Mouse (Mus musculus): ENCODE measurements around the gene Stx4a. TPM values are rescaled to one million over a fixed set of nuclear protein-coding genes. Genes with fewer than 3 reads are reported as not detected.
A peak's percentile ranks its signal among the peaks of the same experiment; 100 is the strongest.
"Not testable (repeated sequence)": the region's sequence is repeated elsewhere in the genome, so short reads cannot be mapped to it uniquely, and the experiment has no call there.

Gene Stx4a
- polyA plus RNA-seq (2015; fragmentation: Nextera tagmentation; extraction: Ambion mirVana), result 11.8 TPM in 2 replicates

DNA sequence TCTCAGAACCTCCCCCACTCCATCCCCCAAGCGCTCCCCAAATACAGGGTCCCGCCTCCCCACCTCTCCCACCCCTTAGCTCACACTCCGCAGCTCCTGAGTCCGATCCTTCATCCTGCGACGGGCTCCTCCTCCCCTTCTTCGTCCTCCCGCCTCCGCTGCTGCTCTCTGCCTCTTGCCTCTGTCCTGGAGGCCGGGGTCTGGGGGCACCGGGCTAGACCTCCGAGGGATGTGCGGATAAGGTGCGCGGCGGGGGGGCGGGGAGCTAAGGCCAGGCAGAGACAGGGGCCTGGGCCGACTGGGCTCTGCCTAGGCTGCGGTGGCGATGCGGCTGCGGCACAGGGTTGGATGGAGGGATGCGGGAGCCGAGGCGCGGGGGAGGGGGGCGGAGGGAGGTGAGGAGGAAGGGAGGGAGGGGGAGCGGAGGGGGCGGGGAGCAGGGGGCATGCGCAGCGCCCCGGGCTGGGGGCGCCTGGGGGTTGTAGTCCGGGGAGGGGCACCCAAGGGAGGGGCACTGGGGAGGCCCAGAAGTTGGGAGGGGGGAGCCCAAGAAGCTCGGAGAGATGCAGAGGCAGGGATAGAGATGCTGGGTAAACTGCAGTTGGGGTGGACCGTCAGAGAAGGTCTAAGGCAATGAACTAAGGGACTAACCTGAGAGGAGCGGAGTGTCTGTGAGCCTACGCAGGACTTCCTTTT, at the start of gene Stx4a, which contains the start of gene Stx1b:
Gene Stx4a (plus strand): TSS at position 119 of the 696 bp plus-strand sequence.
Gene Stx1b (minus strand): TSS at position 374 of the 696 bp plus-strand sequence.
- Histone ChIP-seq H3K36me3 (ENCODE audit: control insufficient read depth, insufficient read depth) (no peaks in the 10 kb centered on the region), H3K27me3 (ENCODE audit: control insufficient read depth, insufficient read depth, low read depth, low read length) (peaks cover 9% of the 10 kb centered on the region), H3K4me2 (ENCODE audit: low read depth, low read length) (peak within 1 kb of the TSS; percentile 31), H3K9me3 (replicated peaks; ENCODE audit: control insufficient read depth, low read length) (no peaks in the 10 kb centered on the region), H3K4me3 (ENCODE audit: low read depth, low read length) (peak within 1 kb of the TSS; percentile 25; the same call in 1 of the 2 replicates), H3K9ac (ENCODE audit: low read depth, low read length) (no peak within 1 kb of the TSS), H3K27ac (ENCODE audit: low read length) (no peak within 1 kb of the TSS), H3K4me1 (ENCODE audit: control insufficient read depth, low read depth, low read length) (no peaks in the 10 kb centered on the region)
- 14% methylated on average over 36 of the region's 38 CpGs for WGBS (ENCODE audit: insufficient replicate concordance)
- no peak for ATAC-seq (ENCODE audit: low read depth)

DNA sequence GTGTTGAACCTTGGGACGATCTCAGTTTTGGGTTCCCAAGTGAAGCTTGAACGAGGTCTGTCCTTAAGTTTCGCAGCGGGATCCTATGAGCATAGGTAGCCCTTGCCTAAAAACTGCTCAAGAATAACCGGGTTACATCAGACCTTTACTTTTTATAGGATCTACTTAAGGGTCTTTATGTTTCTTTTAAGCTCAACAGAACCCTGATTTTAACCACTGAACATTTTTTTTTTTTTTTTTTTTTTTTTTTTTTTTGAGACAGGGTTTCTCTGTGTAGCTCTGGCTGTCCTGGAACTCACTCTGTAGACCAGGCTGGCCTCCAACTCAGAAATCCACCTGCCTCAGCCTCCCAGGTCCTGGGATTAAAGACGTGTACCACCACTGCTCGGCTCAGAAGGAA, 48.3 kb upstream of the Stx4a start:
- not testable (repeated sequence) for H3K27me3 ChIP-seq (ENCODE audit: control insufficient read depth, insufficient read depth, low read depth, low read length); H3K27ac ChIP-seq (ENCODE audit: low read length); H3K36me3 ChIP-seq (ENCODE audit: control insufficient read depth, insufficient read depth); H3K9me3 ChIP-seq (replicated peaks; ENCODE audit: control insufficient read depth, low read length); ATAC-seq (ENCODE audit: low read depth)
- H3K9ac ChIP-seq (ENCODE audit: low read depth, low read length), result peak overlapping the region; percentile 88
- H3K4me1 ChIP-seq (ENCODE audit: control insufficient read depth, low read depth, low read length), result peaks cover 36% of the 10 kb centered on the region
- H3K4me2 ChIP-seq (ENCODE audit: low read depth, low read length), result peak overlapping the region; percentile 84
- 71% methylated on average over 7 of the region's 7 CpGs for WGBS (ENCODE audit: insufficient replicate concordance)
- H3K4me3 ChIP-seq (ENCODE audit: low read depth, low read length), result peak overlapping the region; percentile 83

DNA sequence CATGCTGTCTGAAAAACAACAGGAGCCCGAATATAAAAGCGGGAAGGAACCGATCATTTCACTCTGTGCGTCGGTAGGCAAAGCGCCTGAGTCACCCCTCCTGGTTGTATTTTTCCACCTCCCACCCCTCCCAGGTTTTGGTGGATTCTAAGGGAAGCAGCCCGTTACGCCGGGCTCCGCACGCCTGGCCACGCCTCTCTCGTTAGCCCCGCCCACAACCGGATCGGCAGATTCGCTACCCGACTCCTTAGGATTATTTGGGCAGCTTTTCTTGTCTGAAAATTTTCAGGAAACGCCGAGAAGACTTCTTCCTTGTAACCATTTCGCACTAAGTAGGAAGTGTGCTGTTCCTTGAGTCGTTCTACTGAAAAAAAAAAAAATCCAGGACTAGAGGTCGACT, 47.7 kb upstream of the Stx4a start, which contains the start of gene Setd1a:
Gene Setd1a (plus strand): TSS at position 245 of the 400 bp plus-strand sequence.
- Histone ChIP-seq H3K36me3 (ENCODE audit: control insufficient read depth, insufficient read depth) (peaks cover 13% of the 10 kb centered on the region), H3K4me1 (ENCODE audit: control insufficient read depth, low read depth, low read length) (peaks cover 30% of the 10 kb centered on the region), H3K4me2 (ENCODE audit: low read depth, low read length) (peak within 1 kb of the TSS; percentile 84), H3K9ac (ENCODE audit: low read depth, low read length) (peak within 1 kb of the TSS; percentile 88), H3K27ac (ENCODE audit: low read length) (peak within 1 kb of the TSS; percentile 96), H3K9me3 (replicated peaks; ENCODE audit: control insufficient read depth, low read length) (no peaks in the 10 kb centered on the region), H3K4me3 (ENCODE audit: low read depth, low read length) (peak within 1 kb of the TSS; percentile 83), H3K27me3 (ENCODE audit: control insufficient read depth, insufficient read depth, low read depth, low read length) (no peaks in the 10 kb centered on the region)
- 0% methylated on average over 23 of the region's 23 CpGs for WGBS (ENCODE audit: insufficient replicate concordance)
- ATAC-seq (ENCODE audit: low read depth), result peak; percentile 58

DNA sequence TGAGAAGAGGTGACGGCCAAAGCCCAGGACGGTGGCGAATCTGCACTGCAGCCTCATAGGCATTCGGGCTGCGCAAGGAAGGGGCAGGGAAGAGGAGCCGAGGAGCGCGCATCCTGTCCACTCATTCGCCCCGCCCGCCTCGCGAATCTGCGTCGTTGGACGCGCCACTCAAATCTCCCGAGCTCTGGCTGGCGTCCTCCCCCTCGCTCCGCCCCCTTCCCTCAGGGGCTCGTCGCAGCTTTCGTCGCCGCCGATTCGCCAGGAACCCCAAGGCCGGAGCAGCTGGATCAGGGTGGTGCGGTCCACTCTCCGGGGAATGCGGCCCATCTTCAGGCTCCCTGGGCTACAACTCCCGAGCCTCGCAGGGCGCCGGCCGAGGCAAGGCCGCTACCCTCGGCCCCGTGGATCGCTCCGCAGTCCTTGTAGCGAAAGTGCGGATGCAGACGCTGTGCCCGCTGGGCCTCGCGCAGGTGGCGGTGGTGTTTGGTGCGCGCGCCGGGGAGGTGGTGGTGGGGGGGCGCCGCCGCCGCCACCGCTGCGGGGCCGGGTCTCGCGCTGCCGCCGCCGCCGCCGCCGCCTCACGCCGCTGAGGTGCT, 47.1 kb upstream of the Stx4a start:
- Histone ChIP-seq H3K4me1 (ENCODE audit: control insufficient read depth, low read depth, low read length) (peaks cover 26% of the 10 kb centered on the region), H3K4me2 (ENCODE audit: low read depth, low read length) (peak overlapping the region; percentile 84), H3K4me3 (ENCODE audit: low read depth, low read length) (peak overlapping the region; percentile 83), H3K27ac (ENCODE audit: low read length) (peak overlapping the region; percentile 96), H3K9me3 (replicated peaks; ENCODE audit: control insufficient read depth, low read length) (no peaks in the 10 kb centered on the region), H3K36me3 (ENCODE audit: control insufficient read depth, insufficient read depth) (peaks cover 13% of the 10 kb centered on the region), H3K27me3 (ENCODE audit: control insufficient read depth, insufficient read depth, low read depth, low read length) (no peaks in the 10 kb centered on the region), H3K9ac (ENCODE audit: low read depth, low read length) (peak overlapping the region; percentile 88)
- WGBS (ENCODE audit: insufficient replicate concordance), result under 1% methylated on average over 60 of the region's 70 CpGs
- ATAC-seq (ENCODE audit: low read depth), result peak; percentile 91

DNA sequence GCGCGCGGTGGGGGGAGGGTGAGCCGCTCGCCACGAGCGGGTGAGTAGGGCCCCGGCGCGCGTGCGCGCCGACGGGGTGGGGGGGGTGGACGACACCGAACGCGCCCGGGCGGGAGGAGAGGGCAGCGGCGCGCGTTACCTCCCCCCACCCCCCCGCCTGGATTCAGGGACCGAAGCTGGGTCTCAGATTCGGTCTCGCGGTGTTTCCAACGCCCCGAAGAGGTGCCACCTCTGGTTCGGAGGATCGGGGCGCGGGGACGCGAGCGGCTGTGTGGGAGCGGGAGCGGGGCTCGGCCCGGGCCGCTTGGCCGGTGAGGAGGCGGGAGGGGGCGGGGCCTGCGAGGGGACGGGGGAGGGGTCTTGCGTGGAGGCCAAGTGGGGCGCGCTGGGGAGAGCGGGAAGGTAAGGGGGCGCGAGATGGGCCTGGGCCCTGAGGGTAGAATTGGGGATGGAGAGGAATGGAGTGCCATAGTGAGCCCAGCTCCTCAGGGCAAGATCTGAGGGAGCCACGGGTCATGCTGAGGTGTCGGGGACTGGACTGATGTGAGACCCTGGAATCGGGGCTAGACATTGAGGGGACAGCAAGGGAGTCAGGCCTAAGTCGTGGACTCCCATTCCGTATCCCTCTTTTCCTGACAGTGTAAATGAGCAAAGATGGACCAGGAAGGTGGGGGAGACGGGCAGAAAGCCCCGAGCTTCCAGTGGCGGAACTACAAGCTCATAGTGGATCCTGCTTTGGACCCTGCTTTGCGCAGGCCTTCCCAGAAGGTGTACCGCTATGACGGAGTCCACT, 46.4 kb upstream of the Stx4a start:
- peak overlapping the region; percentile 88 for H3K9ac ChIP-seq (ENCODE audit: low read depth, low read length)
- peak overlapping the region; percentile 83 for H3K4me3 ChIP-seq (ENCODE audit: low read depth, low read length)
- H3K9me3 ChIP-seq (replicated peaks; ENCODE audit: control insufficient read depth, low read length), result no peaks in the 10 kb centered on the region
- WGBS (ENCODE audit: insufficient replicate concordance), result 3% methylated on average over 40 of the region's 66 CpGs
- peak; percentile 46 for ATAC-seq (ENCODE audit: low read depth)
- H3K4me1 ChIP-seq (ENCODE audit: control insufficient read depth, low read depth, low read length), result peaks cover 21% of the 10 kb centered on the region
- no peaks in the 10 kb centered on the region for H3K27me3 ChIP-seq (ENCODE audit: control insufficient read depth, insufficient read depth, low read depth, low read length)
- peaks cover 17% of the 10 kb centered on the region for H3K36me3 ChIP-seq (ENCODE audit: control insufficient read depth, insufficient read depth)
- peak overlapping the region; percentile 96 for H3K27ac ChIP-seq (ENCODE audit: low read length)
- H3K4me2 ChIP-seq (ENCODE audit: low read depth, low read length), result peak overlapping the region; percentile 84

DNA sequence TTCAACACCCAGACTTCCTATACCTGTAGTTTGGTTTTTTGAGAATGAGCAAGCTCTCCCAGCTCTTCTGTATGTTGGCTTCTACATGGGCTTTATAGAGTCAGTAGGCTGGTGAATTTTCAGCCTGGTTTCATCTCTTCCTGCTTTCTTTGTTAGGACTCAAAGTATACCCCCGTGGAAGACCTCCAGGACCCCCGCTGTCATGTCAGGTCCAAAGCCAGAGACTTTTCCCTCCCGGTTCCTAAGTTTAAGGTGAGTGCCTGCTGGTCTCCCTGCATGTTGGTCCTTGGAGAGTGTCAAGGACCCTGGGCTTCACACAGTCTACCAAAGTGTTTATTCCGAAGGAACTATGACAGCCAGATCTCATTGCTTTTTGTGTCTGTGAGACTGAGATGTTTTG, 45.7 kb upstream of the Stx4a start:
- peak overlapping the region; percentile 88 for H3K9ac ChIP-seq (ENCODE audit: low read depth, low read length)
- 78% methylated on average over 4 of the region's 4 CpGs for WGBS (ENCODE audit: insufficient replicate concordance)
- H3K9me3 ChIP-seq (replicated peaks; ENCODE audit: control insufficient read depth, low read length), result no peaks in the 10 kb centered on the region
- no peak for ATAC-seq (ENCODE audit: low read depth)
- H3K4me1 ChIP-seq (ENCODE audit: control insufficient read depth, low read depth, low read length), result peaks cover 21% of the 10 kb centered on the region
- no peak overlapping the region; the same call in 1 of the 2 replicates for H3K27ac ChIP-seq (ENCODE audit: low read length)
- H3K4me3 ChIP-seq (ENCODE audit: low read depth, low read length), result peak overlapping the region; percentile 83
- H3K4me2 ChIP-seq (ENCODE audit: low read depth, low read length), result peak overlapping the region; percentile 84
- H3K27me3 ChIP-seq (ENCODE audit: control insufficient read depth, insufficient read depth, low read depth, low read length), result no peaks in the 10 kb centered on the region
- H3K36me3 ChIP-seq (ENCODE audit: control insufficient read depth, insufficient read depth), result peaks cover 17% of the 10 kb centered on the region

DNA sequence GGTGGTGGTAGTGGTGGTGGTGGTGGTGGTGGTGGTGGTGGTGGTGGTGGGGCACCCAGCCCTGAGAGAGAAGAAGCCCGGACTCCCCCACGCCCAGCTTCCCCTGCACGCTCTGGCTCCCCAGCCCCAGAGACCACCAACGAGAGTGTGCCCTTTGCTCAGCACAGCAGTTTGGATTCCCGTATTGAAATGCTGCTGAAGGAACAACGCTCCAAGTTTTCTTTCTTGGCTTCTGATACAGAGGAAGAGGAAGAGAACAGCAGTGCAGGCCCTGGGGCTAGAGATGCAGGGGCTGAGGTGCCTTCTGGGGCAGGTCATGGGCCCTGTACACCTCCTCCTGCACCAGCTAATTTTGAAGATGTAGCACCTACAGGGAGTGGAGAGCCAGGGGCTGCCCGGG, 38.8 kb upstream of the Stx4a start, which contains the start of gene Gm49388:
Gene Gm49388 (plus strand): TSS at position 301 of the 400 bp plus-strand sequence.
- Histone ChIP-seq H3K9ac (ENCODE audit: low read depth, low read length) (no peak within 1 kb of the TSS), H3K4me2 (ENCODE audit: low read depth, low read length) (no peak within 1 kb of the TSS), H3K9me3 (replicated peaks; ENCODE audit: control insufficient read depth, low read length) (no peaks in the 10 kb centered on the region), H3K4me1 (ENCODE audit: control insufficient read depth, low read depth, low read length) (no peaks in the 10 kb centered on the region), H3K4me3 (ENCODE audit: low read depth, low read length) (no peak within 1 kb of the TSS), H3K36me3 (ENCODE audit: control insufficient read depth, insufficient read depth) (peaks cover 65% of the 10 kb centered on the region), H3K27ac (ENCODE audit: low read length) (no peak within 1 kb of the TSS), H3K27me3 (ENCODE audit: control insufficient read depth, insufficient read depth, low read depth, low read length) (no peaks in the 10 kb centered on the region)
- WGBS (ENCODE audit: insufficient replicate concordance), result 88% methylated on average over 7 of the region's 7 CpGs
- ATAC-seq (ENCODE audit: low read depth), result no peak

DNA sequence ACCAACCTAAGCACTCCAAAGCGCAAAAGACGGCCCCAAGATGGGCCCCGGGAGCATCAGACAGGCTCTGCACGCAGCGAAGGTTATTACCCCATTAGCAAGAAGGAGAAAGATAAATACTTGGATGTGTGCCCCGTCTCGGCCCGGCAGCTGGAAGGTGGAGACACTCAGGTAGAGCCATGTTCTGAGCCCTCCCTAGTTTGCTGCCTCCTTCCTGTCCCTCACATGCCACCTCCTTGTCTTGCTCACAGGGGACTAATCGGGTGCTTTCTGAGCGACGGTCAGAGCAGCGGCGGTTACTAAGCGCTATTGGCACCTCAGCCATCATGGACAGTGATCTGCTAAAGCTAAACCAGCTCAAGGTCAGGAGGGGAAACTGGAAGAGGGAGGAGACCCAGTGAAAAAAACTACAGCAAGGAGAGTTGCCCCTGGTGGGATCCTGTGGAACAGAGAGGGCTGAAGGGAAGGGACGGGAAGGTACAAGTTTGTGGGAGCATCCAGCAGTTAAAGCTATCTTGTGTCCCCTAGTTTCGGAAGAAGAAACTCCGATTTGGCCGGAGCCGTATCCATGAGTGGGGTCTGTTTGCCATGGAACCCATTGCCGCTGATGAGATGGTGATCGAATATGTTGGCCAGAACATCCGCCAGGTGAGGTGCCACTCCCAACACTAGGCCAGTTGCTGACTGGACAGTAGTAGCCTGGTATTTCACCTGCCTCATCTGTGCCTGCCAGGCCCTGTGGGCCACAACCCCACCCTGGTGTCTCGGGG, 26.8 kb upstream of the Stx4a start:
- no peaks in the 10 kb centered on the region for H3K27me3 ChIP-seq (ENCODE audit: control insufficient read depth, insufficient read depth, low read depth, low read length)
- H3K9ac ChIP-seq (ENCODE audit: low read depth, low read length), result no peak overlapping the region
- no peak overlapping the region for H3K4me3 ChIP-seq (ENCODE audit: low read depth, low read length)
- 84% methylated on average over 23 of the region's 23 CpGs for WGBS (ENCODE audit: insufficient replicate concordance)
- ATAC-seq (ENCODE audit: low read depth), result no peak
- H3K4me1 ChIP-seq (ENCODE audit: control insufficient read depth, low read depth, low read length), result peaks cover 1% of the 10 kb centered on the region; the same call in 1 of the 2 replicates
- no peaks in the 10 kb centered on the region for H3K9me3 ChIP-seq (replicated peaks; ENCODE audit: control insufficient read depth, low read length)
- no peak overlapping the region for H3K27ac ChIP-seq (ENCODE audit: low read length)
- H3K4me2 ChIP-seq (ENCODE audit: low read depth, low read length), result no peak overlapping the region
- peaks cover 50% of the 10 kb centered on the region for H3K36me3 ChIP-seq (ENCODE audit: control insufficient read depth, insufficient read depth)
